Comparison of ENCODE assay signal across 17 mouse cellular contexts in genomic region chr8:81784775-81785174, GRCm38 (mm10).
"Had no signal": no experiment of that assay in that cellular context is flagged by ENCODE, and none has a peak within 500 bp of the region (broad histone marks: within the 10 kb centered on the region; RNA-seq: fewer than 3 reads in every experiment).

No protein-coding gene starts in this region.

- H3K27me3 ChIP-seq: limb, embryonic 15.5 days; liver, embryonic 12.5 days; megakaryocyte, embryonic 14.5 days; midbrain, embryonic 15.5 days; neural tube, embryonic 13.5 days; stomach, embryonic 15.5 days had no signal

- H3K4me2 ChIP-seq: limb, embryonic 15.5 days; liver, embryonic 12.5 days; lung, embryonic 14.5 days; midbrain, embryonic 11.5 days; midbrain, embryonic 15.5 days; neural tube, embryonic 13.5 days; stomach, embryonic 15.5 days had no signal

- H3K9ac ChIP-seq: limb, embryonic 15.5 days; liver, embryonic 12.5 days; lung, embryonic 14.5 days; midbrain, embryonic 15.5 days; neural tube, embryonic 13.5 days; stomach, embryonic 15.5 days had no signal

- H3K27ac ChIP-seq: limb, embryonic 15.5 days; liver, embryonic 12.5 days; midbrain, embryonic 15.5 days; neural tube, embryonic 13.5 days; stomach, embryonic 15.5 days had no signal

- H3K9me3 ChIP-seq: limb, embryonic 15.5 days; liver, embryonic 12.5 days; megakaryocyte, embryonic 14.5 days; midbrain, embryonic 15.5 days; neural tube, embryonic 13.5 days; stomach, embryonic 15.5 days had no signal

- ATAC-seq: liver, embryonic 12.5 days; midbrain, embryonic 15.5 days had no signal

- H3K36me3 ChIP-seq: limb, embryonic 15.5 days; liver, embryonic 12.5 days; midbrain, embryonic 15.5 days; neural tube, embryonic 13.5 days; stomach, embryonic 15.5 days had no signal

- DNase-seq: kidney, postnatal 36 days; layer of hippocampus, adult 9-11 months; layer of hippocampus, postnatal 36 days; lung, embryonic 14.5 days; lung, postnatal 10 days; lung, postnatal 4 days; retina, postnatal 1 day; right cerebral cortex, postnatal 14 days; thymus, adult 2 months; thymus, postnatal 4 days had no signal

- H3K4me1 ChIP-seq: limb, embryonic 15.5 days; liver, embryonic 12.5 days; midbrain, embryonic 15.5 days; neural tube, embryonic 13.5 days; stomach, embryonic 15.5 days had no signal

- H3K4me3 ChIP-seq: limb, embryonic 15.5 days; liver, embryonic 12.5 days; megakaryocyte, embryonic 14.5 days; midbrain, embryonic 15.5 days; neural tube, embryonic 13.5 days; stomach, embryonic 15.5 days had no signal
